Mouse (Mus musculus) erythroblast, embryonic 14.5 days (primary cell): Measurements from ENCODE around the gene Zfp385b.

Experiments used
- GATA1 ChIP-seq: IDR thresholded peaks from 2 replicates; pipeline ENCODE4 v1.6.1; 2012; ENCODE audit warnings: low read length, inconsistent platforms, mixed read lengths
- TAL1 ChIP-seq: IDR thresholded peaks from 3 replicates; pipeline ENCODE4 v1.6.1; 2012; ENCODE audit warnings: low read length, inconsistent platforms, mixed read lengths

- TF ChIP-seq GATA1 (no peak), TAL1 (no peak)
Measured at GRCm38 (mm10) chr2:77589205-77589901, 230.1 kb downstream of the Zfp385b start.
